Mouse (Mus musculus) liver, adult 2 months (tissue): ENCODE measurements at regions not wholly inside any gene's neighbourhood (a gene's known extent, or its start where the extent isn't known, plus 50 kb on each side); places are given as distances from the start of the nearest gene placed in this dataset.

Experiments
- CTCF ChIP-seq: fragments of 200-500 bp; IDR thresholded peaks from 2 replicates; pipeline ENCODE4 v1.5.1; 2011; ENCODE audit warnings: low read depth, low read length, control low read depth
- POLR2A ChIP-seq: fragments of 200-500 bp; IDR thresholded peaks from 2 replicates; pipeline ENCODE4 v1.6.1; 2011; ENCODE audit warnings: low read length, control low read depth; ENCODE audit not compliant: insufficient read depth; ENCODE audit errors: extremely low read depth

DNA sequence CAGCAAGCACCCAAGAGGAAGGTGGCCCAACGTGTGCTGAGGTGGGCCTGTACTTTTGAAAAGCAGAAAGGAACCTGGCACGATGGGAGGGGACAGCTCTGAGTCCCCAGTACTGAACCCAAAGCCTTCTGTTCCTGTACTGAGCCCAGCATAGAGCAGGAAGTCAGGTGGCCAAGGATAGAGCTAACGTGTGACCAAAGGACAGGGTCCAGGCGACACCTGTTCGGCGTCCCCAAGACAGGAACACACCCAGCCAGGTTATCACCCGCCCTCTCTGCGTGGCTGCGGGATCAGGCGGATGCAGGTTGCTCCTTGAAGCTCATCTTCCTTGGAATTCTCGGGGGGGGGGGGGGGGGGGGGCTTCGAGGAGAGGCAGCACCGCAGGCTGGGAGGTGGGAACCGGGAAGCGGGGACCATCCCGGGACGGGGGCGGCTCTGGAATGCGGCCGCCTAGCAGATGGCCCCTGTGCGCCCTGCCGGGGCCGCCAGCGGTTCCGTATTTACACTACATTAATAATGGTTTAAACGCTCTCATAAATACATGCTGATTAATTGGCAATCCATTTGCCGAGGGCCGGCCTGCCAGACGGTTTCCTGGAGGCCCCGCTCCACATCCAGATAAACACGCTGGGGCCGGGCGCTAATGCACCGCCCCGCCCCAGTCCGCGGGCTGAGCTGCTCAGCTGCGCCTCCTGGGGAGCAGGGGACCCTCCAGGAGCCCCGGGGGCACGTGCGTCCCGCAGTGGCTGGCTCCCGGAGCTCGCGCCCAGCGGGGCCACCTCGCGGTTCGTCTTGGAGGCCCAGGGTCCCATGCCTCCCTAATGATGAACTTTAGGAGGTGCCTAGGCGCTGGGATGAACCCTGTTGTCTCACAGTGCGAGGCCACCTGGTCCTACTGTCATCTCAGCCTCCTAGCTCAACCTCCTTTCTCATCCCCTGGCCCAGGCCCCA, 68.5 kb downstream of the Barx1 start:
- TF ChIP-seq CTCF (no peak), POLR2A (no peak)
